Mouse (Mus musculus) midbrain, postnatal 0 days (tissue): ENCODE measurements at regions not wholly inside any gene's neighbourhood (a gene's known extent, or its start where the extent isn't known, plus 50 kb on each side); places are given as distances from the start of the nearest gene placed in this dataset.
A peak's percentile ranks its signal among the peaks of the same experiment; 100 is the strongest.

Experiments
- ATAC-seq: fragments of 200-750 bp; cut with Nextera tagmentation; 2 replicates; pipeline ENCODE4 v1.8.0; 2017; ENCODE audit warnings: moderate number of reproducible peaks, mild to moderate bottlenecking, moderate TSS enrichment, moderate library complexity; ENCODE audit not compliant: low FRiP score
- DNase-seq: peaks from one replicate; pipeline ENCODE4 v3.0.0-alpha.2; 2015; ENCODE audit warnings: low spot score
- H3K27ac ChIP-seq: fragments of 300-500 bp; sonication (generic); 2 replicates; pipeline ENCODE4 v1.5.1; 2014; ENCODE audit warnings: low read depth, mild to moderate bottlenecking, low read length, mixed read lengths
- H3K27me3 ChIP-seq: fragments of 300-500 bp; sonication (generic); 2 replicates; pipeline ENCODE4 v1.6.1; 2014; ENCODE audit warnings: low read length, control low read depth, mixed read lengths; ENCODE audit not compliant: insufficient read depth
- H3K36me3 ChIP-seq: fragments of 300-500 bp; sonication (generic); 2 replicates; pipeline ENCODE4 v1.6.1; 2014; ENCODE audit warnings: low read length, control low read depth, mixed read lengths; ENCODE audit not compliant: insufficient read depth
- H3K4me1 ChIP-seq: fragments of 300-500 bp; sonication (generic); 2 replicates; pipeline ENCODE4 v1.6.1; 2014; ENCODE audit warnings: mild to moderate bottlenecking, control low read depth, antibody characterized with exemption, low read length, mixed read lengths; ENCODE audit not compliant: insufficient read depth
- H3K4me2 ChIP-seq: fragments of 300-500 bp; sonication (generic); 2 replicates; pipeline ENCODE4 v1.6.1; 2014; ENCODE audit warnings: low read depth, mild to moderate bottlenecking, low read length, mixed read lengths; ENCODE audit not compliant: poor library complexity, severe bottlenecking
- H3K4me3 ChIP-seq: fragments of 300-500 bp; sonication (generic); 2 replicates; pipeline ENCODE4 v1.5.1; 2014; ENCODE audit warnings: low read depth, mild to moderate bottlenecking, low read length, moderate library complexity
- H3K9ac ChIP-seq: fragments of 300-500 bp; sonication (generic); replicated peaks from 2 replicates; pipeline ENCODE4 v1.6.1; 2014; ENCODE audit warnings: mild to moderate bottlenecking, low read length, moderate library complexity, mixed read lengths; ENCODE audit not compliant: poor library complexity, severe bottlenecking
- H3K9me3 ChIP-seq: fragments of 300-500 bp; sonication (generic); 2 replicates; pipeline ENCODE4 v1.6.1; 2016; ENCODE audit warnings: low read length, control low read depth
- CTCF ChIP-seq: IDR thresholded peaks from 2 replicates; pipeline ENCODE4 v1.5.1; 2016; ENCODE audit warnings: antibody characterized with exemption, mild to moderate bottlenecking
- WGBS: fragments of 180-500 bp; shearing (Covaris S2); extraction: QIAGEN DNeasy Blood & Tissue Kit; methylation state at CpG from one replicate; pipeline ENCODE4 v1.1.7; 2014; 5-methylcytosine and 5-hydroxymethylcytosine counted together

- Histone ChIP-seq H3K4me3 (no peak overlapping the region), H3K4me1 (no peaks in the 10 kb centered on the region), H3K36me3 (no peaks in the 10 kb centered on the region), H3K27ac (no peak overlapping the region), H3K9me3 (no peaks in the 10 kb centered on the region), H3K27me3 (no peaks in the 10 kb centered on the region), H3K9ac (no peak overlapping the region), H3K4me2 (no peak overlapping the region)
- no peak for TF ChIP-seq CTCF
- DNase-seq: no peak
- 82% methylated on average over 25 of the region's 25 CpGs for WGBS
- no peak for ATAC-seq
Observed at GRCm38 (mm10) chr17:45318211-45319076, 115.1 kb downstream of the Cdc5l start.

- ATAC-seq: 0 out of 2 replicates have a peak, but pooled peaks have one; percentile 31
- Histone ChIP-seq H3K4me3 (no peak overlapping the region), H3K36me3 (no peaks in the 10 kb centered on the region), H3K9ac (no peak overlapping the region), H3K9me3 (no peaks in the 10 kb centered on the region), H3K27ac (no peak overlapping the region), H3K4me1 (no peaks in the 10 kb centered on the region), H3K27me3 (no peaks in the 10 kb centered on the region), H3K4me2 (no peak overlapping the region)
- TF ChIP-seq CTCF: no peak
- peak; percentile 87 for DNase-seq
- WGBS: 67% methylated on average over 5 of the region's 5 CpGs
Observed at GRCm38 (mm10) chr17:45312510-45313266, 120.8 kb downstream of the Cdc5l start.

DNA sequence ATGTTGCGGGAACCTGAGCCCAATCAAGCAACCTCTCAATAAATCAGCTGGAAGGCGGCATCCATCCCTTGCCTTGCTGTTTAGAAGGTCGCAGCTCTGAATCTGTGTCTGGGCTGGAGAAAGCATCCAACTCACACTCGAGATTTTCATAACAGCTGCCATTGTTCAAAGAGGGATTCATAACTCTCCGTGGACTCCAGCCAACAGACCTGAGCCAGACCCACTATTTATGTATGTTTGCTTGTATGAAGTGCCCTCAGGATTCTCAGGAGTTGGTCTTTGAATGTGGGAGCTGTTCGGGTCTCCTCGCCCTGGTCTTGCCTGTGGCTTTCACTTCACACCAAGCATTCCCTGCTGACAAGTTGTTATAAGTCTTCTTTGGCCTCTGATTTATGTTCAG, 127.0 kb downstream of the Cdc5l start:
- Histone ChIP-seq H3K4me3 (no peak overlapping the region), H3K4me2 (no peak overlapping the region), H3K4me1 (no peaks in the 10 kb centered on the region), H3K27ac (no peak overlapping the region), H3K36me3 (no peaks in the 10 kb centered on the region), H3K9ac (no peak overlapping the region), H3K27me3 (no peaks in the 10 kb centered on the region), H3K9me3 (no peaks in the 10 kb centered on the region)
- no peak for TF ChIP-seq CTCF
- 82% methylated on average over 7 of the region's 7 CpGs for WGBS
- DNase-seq (no peak), ATAC-seq (no peak)

GRCm38 (mm10) chr17:45303183-45303582, 130.4 kb downstream of the Cdc5l start:
- 86% methylated on average over 6 of the region's 6 CpGs for WGBS

DNA sequence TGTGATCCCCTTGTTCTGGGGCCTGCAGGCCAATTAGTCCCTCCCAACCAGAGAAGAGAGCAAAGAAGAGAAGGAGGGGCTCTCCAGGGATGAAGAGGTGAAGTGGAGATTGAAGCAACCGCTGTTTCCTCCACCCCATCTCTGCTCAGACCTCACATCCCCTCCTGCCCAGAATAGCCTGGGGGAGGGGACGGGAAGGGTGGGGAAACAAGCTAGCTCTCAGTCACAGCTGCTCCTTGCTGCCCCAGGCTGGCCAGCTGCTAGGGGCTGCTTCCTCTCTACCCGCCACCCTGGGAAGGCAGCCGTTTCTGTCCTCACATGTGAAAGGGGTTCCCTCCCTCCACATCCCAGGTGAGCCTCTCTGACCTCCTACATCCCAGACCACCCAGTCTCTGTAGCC, 135.2 kb downstream of the Cdc5l start:
- WGBS: 31% methylated on average over 4 of the region's 4 CpGs
- DNase-seq: no peak
- Histone ChIP-seq H3K9ac (no peak overlapping the region), H3K9me3 (no peaks in the 10 kb centered on the region), H3K4me2 (no peak overlapping the region), H3K4me3 (no peak overlapping the region), H3K4me1 (no peaks in the 10 kb centered on the region), H3K27ac (no peak overlapping the region), H3K36me3 (no peaks in the 10 kb centered on the region), H3K27me3 (no peaks in the 10 kb centered on the region)
- no peak for TF ChIP-seq CTCF
- no peak for ATAC-seq

More at GRCm38 (mm10) chr17:45303183-45303582, 130.4 kb downstream of the Cdc5l start:
- Histone ChIP-seq H3K36me3 (no peaks in the 10 kb centered on the region), H3K4me2 (no peak overlapping the region), H3K27ac (no peak overlapping the region), H3K4me1 (no peaks in the 10 kb centered on the region), H3K9me3 (no peaks in the 10 kb centered on the region), H3K4me3 (no peak overlapping the region), H3K9ac (no peak overlapping the region), H3K27me3 (no peaks in the 10 kb centered on the region)
- no peak for DNase-seq
- no peak for TF ChIP-seq CTCF
- no peak for ATAC-seq

GRCm38 (mm10) chr17:45297860-45298259, 135.7 kb downstream of the Cdc5l start:
- Histone ChIP-seq H3K36me3 (no peaks in the 10 kb centered on the region), H3K27me3 (no peaks in the 10 kb centered on the region), H3K27ac (no peak overlapping the region), H3K4me1 (no peaks in the 10 kb centered on the region), H3K9ac (no peak overlapping the region), H3K9me3 (no peaks in the 10 kb centered on the region), H3K4me3 (no peak overlapping the region), H3K4me2 (no peak overlapping the region)
- DNase-seq: no peak
- ATAC-seq: no peak
- TF ChIP-seq CTCF: no peak
- 80% methylated on average over 3 of the region's 3 CpGs for WGBS
